Mouse (Mus musculus) kidney, embryonic 14.5 days (tissue): ENCODE data around the gene Rnf213. TPM values are rescaled to one million over a fixed set of nuclear protein-coding genes. Genes with fewer than 3 reads are reported as not detected.

Source experiments
- ATAC-seq: fragments of 200-750 bp; cut with Nextera tagmentation; 2 replicates; pipeline ENCODE4 v1.8.0; 2017; ENCODE audit warnings: moderate number of reproducible peaks, mild to moderate bottlenecking, moderate TSS enrichment, moderate library complexity; ENCODE audit not compliant: low FRiP score, low TSS enrichment
- H3K27ac ChIP-seq: fragments of 300-500 bp; sonication (generic); 2 replicates; pipeline ENCODE4 v1.5.1; 2014; ENCODE audit warnings: low read depth, mild to moderate bottlenecking, low read length, moderate library complexity, mixed read lengths
- H3K27me3 ChIP-seq: fragments of 300-500 bp; sonication (generic); 2 replicates; pipeline ENCODE4 v1.6.1; 2014; ENCODE audit warnings: mild to moderate bottlenecking, low read length; ENCODE audit not compliant: control insufficient read depth, insufficient read depth
- H3K36me3 ChIP-seq: fragments of 300-500 bp; sonication (generic); 2 replicates; pipeline ENCODE4 v1.6.1; 2014; ENCODE audit warnings: low read length, mixed read lengths; ENCODE audit not compliant: control insufficient read depth, insufficient read depth
- H3K4me1 ChIP-seq: fragments of 300-500 bp; sonication (generic); 2 replicates; pipeline ENCODE4 v1.6.1; 2014; ENCODE audit warnings: low read length, mixed read lengths; ENCODE audit not compliant: control insufficient read depth, insufficient read depth
- H3K4me2 ChIP-seq: fragments of 300-500 bp; sonication (generic); replicated peaks from 2 replicates; pipeline ENCODE4 v1.6.1; 2014; ENCODE audit warnings: low read depth, mild to moderate bottlenecking, low read length
- H3K4me3 ChIP-seq: fragments of 300-500 bp; sonication (generic); 2 replicates; pipeline ENCODE4 v1.5.1; 2014; ENCODE audit warnings: mild to moderate bottlenecking, low read length
- H3K9ac ChIP-seq: fragments of 300-500 bp; sonication (generic); 2 replicates; pipeline ENCODE4 v1.6.1; 2014; ENCODE audit warnings: low read depth, mild to moderate bottlenecking, low read length, moderate library complexity
- H3K9me3 ChIP-seq: fragments of 300-500 bp; sonication (generic); 2 replicates; pipeline ENCODE4 v1.6.1; 2016; ENCODE audit warnings: low read length; ENCODE audit not compliant: control insufficient read depth
- WGBS: fragments of 180-500 bp; shearing (Covaris S2); extraction: QIAGEN DNeasy Blood & Tissue Kit; methylation state at CpG from one replicate; pipeline ENCODE4 v1.1.7; 2014; 5-methylcytosine and 5-hydroxymethylcytosine counted together
- polyA plus RNA-seq: library from polyadenylated mRNA; unstranded; fragments of >200 nt; fragmentation: Nextera tagmentation; extraction: Ambion mirVana; gene quantifications from 2 replicates; pipeline ENCODE4 v1.2.1, GENCODE M21; 2014

Gene Rnf213
- polyA plus RNA-seq, 1 experiment from 2014 or later: 9.5 TPM

- WGBS: 93% methylated on average over 8 of the region's 8 CpGs
- Histone ChIP-seq H3K4me1 (no peaks in the 10 kb centered on the region), H3K36me3 (peaks cover 12% of the 10 kb centered on the region; the same call in 1 of the 2 replicates), H3K9me3 (no peaks in the 10 kb centered on the region), H3K27me3 (no peaks in the 10 kb centered on the region), H3K4me2 (no peak overlapping the region), H3K4me3 (no peak overlapping the region), H3K27ac (no peak overlapping the region), H3K9ac (no peak overlapping the region)
- ATAC-seq: no peak
Measured at GRCm38 (mm10) chr11:119442199-119442598, 49.3 kb downstream of the Rnf213 start.

DNA sequence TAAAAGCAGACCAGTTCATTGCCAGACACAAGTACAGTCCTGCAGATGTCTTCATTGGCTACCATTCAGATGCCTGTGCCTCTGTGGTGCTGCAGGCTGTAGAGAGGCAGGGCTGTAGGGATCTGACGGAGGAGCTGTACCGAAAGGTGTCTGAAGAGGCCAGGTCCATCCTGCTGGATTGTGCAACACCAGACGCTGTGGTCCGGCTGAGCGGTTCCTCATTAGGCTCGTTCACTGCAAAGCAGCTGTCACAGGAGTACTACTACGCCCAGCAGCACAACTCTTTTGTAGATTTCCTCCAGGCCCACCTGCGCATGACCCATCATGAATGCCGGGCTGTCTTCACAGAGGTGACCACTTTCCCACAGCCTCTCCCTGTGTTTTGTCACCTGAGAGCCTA, 50.5 kb downstream of the Rnf213 start:
- peaks cover 10% of the 10 kb centered on the region; the same call in 1 of the 2 replicates for H3K36me3 ChIP-seq
- no peak overlapping the region for H3K4me2 ChIP-seq
- H3K9me3 ChIP-seq: no peaks in the 10 kb centered on the region
- WGBS: 89% methylated on average over 9 of the region's 9 CpGs
- H3K27me3 ChIP-seq: no peaks in the 10 kb centered on the region
- H3K4me1 ChIP-seq: no peaks in the 10 kb centered on the region
- H3K27ac ChIP-seq: no peak overlapping the region
- H3K9ac ChIP-seq: no peak overlapping the region
- no peak for ATAC-seq
- H3K4me3 ChIP-seq: no peak overlapping the region

DNA sequence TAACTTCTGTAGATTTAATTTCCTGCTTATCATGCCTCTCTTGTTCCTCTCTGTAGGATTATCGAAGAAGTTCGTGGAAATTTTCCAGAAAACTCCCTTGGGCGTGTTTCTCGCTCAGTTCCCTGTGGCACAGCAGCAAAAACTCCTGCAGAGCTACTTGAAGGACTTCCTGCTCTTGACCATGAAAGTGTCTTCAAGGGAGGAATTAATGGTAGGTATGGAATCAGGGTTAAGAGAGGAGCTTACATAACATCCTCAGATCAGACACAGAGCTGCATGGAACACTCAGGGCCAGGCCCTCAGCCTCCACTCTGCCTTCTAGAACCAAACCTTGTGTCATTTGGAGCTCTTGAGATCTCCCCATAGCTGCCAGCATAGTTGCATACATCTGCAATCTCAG, 63.2 kb downstream of the Rnf213 start:
- Histone ChIP-seq H3K4me3 (no peak overlapping the region), H3K36me3 (no peaks in the 10 kb centered on the region; the same call in 1 of the 2 replicates), H3K9me3 (no peaks in the 10 kb centered on the region), H3K4me2 (no peak overlapping the region), H3K9ac (no peak overlapping the region), H3K27ac (no peak overlapping the region), H3K27me3 (no peaks in the 10 kb centered on the region), H3K4me1 (no peaks in the 10 kb centered on the region)
- no peak for ATAC-seq
- WGBS: 88% methylated on average over 4 of the region's 4 CpGs

DNA sequence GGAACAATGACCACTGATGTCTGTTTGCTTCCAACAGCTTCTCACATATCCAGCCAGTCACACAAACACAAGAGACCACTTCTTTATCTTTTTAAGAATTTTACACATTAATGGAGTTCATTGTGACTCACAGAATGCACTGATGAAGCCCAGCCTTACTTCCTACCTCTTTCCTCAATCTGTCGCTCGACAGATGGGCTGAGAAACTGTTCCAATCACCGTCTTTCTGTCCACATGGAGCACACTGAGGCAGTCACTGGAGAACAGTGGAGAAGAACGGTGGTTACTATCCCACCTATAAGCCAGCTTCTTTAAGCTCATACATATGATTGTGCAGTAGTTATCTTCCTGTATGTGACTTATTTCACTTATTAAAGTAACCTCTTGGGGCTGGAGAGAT, 85.0 kb downstream of the Rnf213 start:
- Histone ChIP-seq H3K4me3 (no peak overlapping the region), H3K27me3 (no peaks in the 10 kb centered on the region), H3K4me1 (no peaks in the 10 kb centered on the region), H3K36me3 (peaks cover 19% of the 10 kb centered on the region; the same call in 1 of the 2 replicates), H3K27ac (no peak overlapping the region), H3K9ac (no peak overlapping the region), H3K4me2 (no peak overlapping the region), H3K9me3 (no peaks in the 10 kb centered on the region)
- ATAC-seq: no peak
- 92% methylated on average over 4 of the region's 4 CpGs for WGBS

DNA sequence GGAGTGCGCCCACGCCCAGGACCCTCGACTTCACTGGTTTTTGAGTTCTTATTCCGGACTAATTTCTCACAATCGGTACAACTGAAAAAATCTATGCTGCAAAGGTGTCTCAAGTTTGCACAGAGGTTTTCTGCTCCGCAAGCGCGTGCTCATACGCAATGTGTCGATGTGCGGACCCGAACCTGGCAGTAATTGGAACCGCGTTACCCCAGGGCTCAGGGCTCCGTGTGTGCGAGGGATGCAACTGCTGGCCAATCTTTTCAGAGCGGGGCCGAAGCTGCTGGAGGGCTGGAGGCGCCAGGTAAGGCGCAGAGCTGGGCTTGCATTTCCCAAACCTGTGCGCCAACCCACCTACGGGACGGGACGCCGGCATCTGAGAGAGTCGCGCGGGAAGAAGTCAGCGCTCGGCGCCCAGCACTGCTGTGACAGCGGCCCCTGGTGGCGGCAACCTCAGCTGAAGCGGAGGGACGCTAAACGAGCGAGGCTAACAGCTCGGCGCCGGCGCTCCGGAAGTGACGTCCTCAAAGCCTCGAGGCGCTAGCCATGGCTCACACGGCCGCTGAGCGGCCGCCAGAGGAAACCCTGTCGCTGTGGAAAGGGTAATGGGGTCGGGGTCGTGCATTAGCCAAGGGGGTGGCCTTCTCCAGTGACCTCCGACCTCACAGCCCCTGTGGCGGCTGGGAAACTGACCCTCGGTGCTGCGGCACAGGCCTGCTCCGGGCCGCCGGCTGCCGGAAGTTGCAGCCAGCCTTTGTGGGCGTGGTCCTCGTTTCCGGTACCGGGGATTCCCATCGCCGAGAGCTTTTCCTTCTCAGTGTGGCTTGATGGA, 98.2 kb downstream of the Rnf213 start, which contains the start of gene Endov:
Gene Endov (plus strand): TSS at position 487 of the 829 bp plus-strand sequence.
- Histone ChIP-seq H3K36me3 (peaks cover 19% of the 10 kb centered on the region), H3K4me1 (0 out of 2 replicates have a peak, but pooled peaks cover 3% of the 10 kb centered on the region), H3K27ac (peak within 1 kb of the TSS; percentile 92), H3K9ac (peak within 1 kb of the TSS; percentile 82), H3K9me3 (no peaks in the 10 kb centered on the region), H3K27me3 (no peaks in the 10 kb centered on the region), H3K4me2 (peak within 1 kb of the TSS; percentile 81), H3K4me3 (peak within 1 kb of the TSS; percentile 67)
- WGBS: under 1% methylated on average over 66 of the region's 66 CpGs
- ATAC-seq: peak; percentile 96

DNA sequence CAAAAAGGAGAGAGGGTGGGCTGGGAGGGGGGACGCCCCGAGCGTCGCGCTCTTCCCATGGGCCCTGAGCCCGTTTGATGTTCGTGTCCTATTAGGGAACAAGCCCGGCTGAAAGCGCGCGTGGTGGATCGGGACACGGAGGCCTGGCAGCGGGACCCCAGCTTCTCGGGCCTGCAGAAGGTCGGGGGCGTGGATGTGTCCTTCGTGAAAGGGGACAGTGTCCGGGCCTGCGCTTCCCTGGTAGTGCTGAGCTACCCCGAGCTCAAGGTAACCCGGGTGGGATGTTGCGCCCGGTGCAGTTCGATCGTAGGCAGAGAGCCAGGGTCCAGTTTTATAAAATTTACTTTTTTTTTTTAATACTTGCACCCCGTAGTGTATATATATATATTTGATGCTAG, 98.8 kb downstream of the Rnf213 start:
- Histone ChIP-seq H3K4me1 (0 out of 2 replicates have a peak, but pooled peaks cover 3% of the 10 kb centered on the region), H3K9me3 (no peaks in the 10 kb centered on the region), H3K4me2 (peak overlapping the region; percentile 81), H3K27me3 (no peaks in the 10 kb centered on the region), H3K4me3 (peak overlapping the region; percentile 67), H3K9ac (peak overlapping the region; percentile 82), H3K27ac (peak overlapping the region; percentile 92; the same call in 1 of the 2 replicates), H3K36me3 (peaks cover 15% of the 10 kb centered on the region)
- 4% methylated on average over 27 of the region's 27 CpGs for WGBS
- ATAC-seq: no peak

DNA sequence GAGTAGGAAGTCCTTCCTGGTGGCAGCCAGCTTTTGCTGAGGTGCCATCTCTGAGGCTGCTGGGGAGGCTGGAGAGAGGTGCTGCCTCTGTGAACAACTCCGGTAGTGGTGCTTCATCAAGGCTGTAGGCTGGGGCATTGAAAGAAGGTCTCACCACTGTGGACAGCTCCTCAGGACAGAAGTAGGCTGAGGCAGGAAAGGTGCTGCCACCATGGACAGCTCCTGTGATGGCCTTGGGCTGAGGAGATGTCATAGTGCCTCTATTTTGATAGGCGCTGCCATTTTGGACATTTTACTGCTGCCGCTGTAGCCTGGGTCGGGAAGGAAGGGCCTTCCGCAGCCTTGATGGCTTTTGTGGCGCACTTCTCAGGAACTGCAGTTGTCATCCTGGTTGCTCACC, 99.9 kb downstream of the Rnf213 start:
- no peaks in the 10 kb centered on the region for H3K27me3 ChIP-seq
- 92% methylated on average over 6 of the region's 6 CpGs for WGBS
- no peak overlapping the region for H3K4me3 ChIP-seq
- H3K4me2 ChIP-seq: no peak overlapping the region
- H3K9me3 ChIP-seq: no peaks in the 10 kb centered on the region
- H3K36me3 ChIP-seq: peaks cover 13% of the 10 kb centered on the region
- 0 out of 2 replicates have a peak, but pooled peaks cover 3% of the 10 kb centered on the region for H3K4me1 ChIP-seq
- no peak overlapping the region for H3K9ac ChIP-seq
- no peak overlapping the region for H3K27ac ChIP-seq
- ATAC-seq: no peak

- Histone ChIP-seq H3K4me3 (no peak overlapping the region), H3K27me3 (no peaks in the 10 kb centered on the region), H3K27ac (no peak overlapping the region), H3K9me3 (no peaks in the 10 kb centered on the region), H3K9ac (no peak overlapping the region), H3K36me3 (peaks cover 13% of the 10 kb centered on the region), H3K4me2 (no peak overlapping the region), H3K4me1 (0 out of 2 replicates have a peak, but pooled peaks cover 3% of the 10 kb centered on the region)
- ATAC-seq: no peak
- WGBS: 70% methylated on average over 4 of the region's 4 CpGs
Measured at GRCm38 (mm10) chr11:119493516-119493915, 100.6 kb downstream of the Rnf213 start.

GRCm38 (mm10) chr11:119496147-119496546, 103.2 kb downstream of the Rnf213 start:
- no peak overlapping the region for H3K27ac ChIP-seq
- no peak overlapping the region for H3K4me2 ChIP-seq
- no peak overlapping the region for H3K4me3 ChIP-seq
- WGBS: 92% methylated on average over 5 of the region's 5 CpGs
- no peaks in the 10 kb centered on the region for H3K9me3 ChIP-seq
- no peaks in the 10 kb centered on the region for H3K27me3 ChIP-seq
- no peak for ATAC-seq
- no peak overlapping the region for H3K9ac ChIP-seq
- H3K36me3 ChIP-seq: peaks cover 29% of the 10 kb centered on the region
- no peaks in the 10 kb centered on the region for H3K4me1 ChIP-seq
